Mouse (Mus musculus): ENCODE measurements around the gene Stat3. TPM values are rescaled to one million over a fixed set of nuclear protein-coding genes. Genes with fewer than 3 reads are reported as not detected.

Stat3 gene
- polyA plus RNA-seq, 1 experiment from 2014 or later: 25.6 TPM

DNA sequence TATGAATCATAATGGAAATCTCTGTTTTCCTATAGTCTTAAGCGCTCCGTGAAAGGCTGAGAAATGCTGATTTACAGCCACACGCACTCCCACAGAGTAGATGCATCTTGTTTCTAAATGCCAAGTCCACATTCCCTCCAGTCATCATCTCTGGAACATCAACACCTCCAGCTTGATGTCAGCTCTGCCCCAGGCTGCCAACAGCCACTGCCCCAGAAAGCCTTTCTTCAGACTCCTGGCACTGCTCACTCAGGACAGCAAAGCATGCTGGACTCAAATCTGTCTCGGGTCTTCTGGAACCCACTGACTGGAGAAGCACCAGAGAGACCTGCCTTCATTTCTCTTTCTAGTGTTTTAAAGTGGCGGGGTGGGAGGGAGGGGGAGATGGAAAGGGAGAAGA is 46.9 kb downstream of the Stat3 start:
- DNase-seq (ENCODE audit: low spot score): no peak
- Histone ChIP-seq H3K4me1 (replicated peaks; ENCODE audit: control insufficient read depth, insufficient read depth, low read length) (no peaks in the 10 kb centered on the region), H3K36me3 (ENCODE audit: control insufficient read depth, insufficient read depth, low read length) (no peaks in the 10 kb centered on the region), H3K27me3 (ENCODE audit: control insufficient read depth, insufficient read depth, low read length) (no peaks in the 10 kb centered on the region), H3K9me3 (ENCODE audit: control insufficient read depth, low read length) (no peaks in the 10 kb centered on the region), H3K4me3 (ENCODE audit: low read depth, low read length) (no peak overlapping the region), H3K27ac (ENCODE audit: low read depth, low read length) (no peak overlapping the region), H3K9ac (ENCODE audit: low read depth, low read length) (no peak overlapping the region), H3K4me2 (replicated peaks; ENCODE audit: low read depth, low read length) (no peak overlapping the region)
- 89% methylated on average over 4 of the region's 5 CpGs for WGBS
- ATAC-seq (ENCODE audit: low FRiP score): no peak

DNA sequence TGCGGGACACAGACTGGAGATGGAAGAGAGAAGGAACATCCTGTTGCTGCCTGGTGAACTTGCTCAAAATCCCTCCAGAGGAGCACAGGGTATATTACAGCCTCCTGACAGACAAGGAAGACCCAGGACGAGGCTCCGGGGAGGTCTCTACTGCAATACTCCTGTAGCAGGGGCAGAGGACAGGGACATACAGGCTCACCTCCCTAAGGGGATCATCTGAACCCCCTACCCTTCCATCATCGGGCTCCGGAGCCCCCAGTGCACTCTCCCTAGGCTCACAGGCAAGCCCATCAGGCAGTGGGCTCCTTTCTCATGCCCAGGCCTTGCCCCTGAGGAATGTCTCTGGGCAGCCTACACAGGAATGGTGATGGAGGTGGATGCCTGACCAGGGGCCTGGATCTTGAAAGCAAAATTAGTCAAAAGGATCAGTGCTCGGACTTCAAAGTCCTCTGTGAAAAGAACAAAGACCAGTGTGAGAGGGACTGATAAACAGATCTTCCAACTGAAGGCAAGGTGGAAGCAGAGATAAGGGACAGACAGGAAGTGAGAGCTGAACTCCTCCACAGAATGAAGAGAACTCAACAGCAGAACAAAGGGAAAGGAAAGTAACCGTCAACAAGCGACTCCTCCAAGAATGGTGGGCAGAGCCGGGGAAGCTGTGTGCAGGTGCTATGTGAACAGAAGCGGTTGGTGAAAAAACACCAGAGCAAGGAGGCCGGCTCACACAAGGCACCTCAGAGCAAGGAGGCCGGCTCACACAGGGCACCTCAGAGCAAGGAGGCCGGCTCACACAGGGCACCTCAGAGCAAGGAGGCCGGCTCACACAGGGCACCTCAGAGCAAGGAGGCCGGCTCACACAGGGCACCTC is 47.9 kb downstream of the Stat3 start:
- DNase-seq (ENCODE audit: low spot score): no peak
- no peak overlapping the region for H3K9ac ChIP-seq (ENCODE audit: low read depth, low read length)
- H3K4me1 ChIP-seq (replicated peaks; ENCODE audit: control insufficient read depth, insufficient read depth, low read length): no peaks in the 10 kb centered on the region
- no peaks in the 10 kb centered on the region for H3K9me3 ChIP-seq (ENCODE audit: control insufficient read depth, low read length)
- H3K4me2 ChIP-seq (replicated peaks; ENCODE audit: low read depth, low read length): no peak overlapping the region
- H3K27me3 ChIP-seq (ENCODE audit: control insufficient read depth, insufficient read depth, low read length): no peaks in the 10 kb centered on the region
- WGBS: 66% methylated on average over 15 of the region's 15 CpGs
- H3K36me3 ChIP-seq (ENCODE audit: control insufficient read depth, insufficient read depth, low read length): no peaks in the 10 kb centered on the region
- ATAC-seq (ENCODE audit: low FRiP score): no peak
- H3K4me3 ChIP-seq (ENCODE audit: low read depth, low read length): no peak overlapping the region
- no peak overlapping the region for H3K27ac ChIP-seq (ENCODE audit: low read depth, low read length)

DNA sequence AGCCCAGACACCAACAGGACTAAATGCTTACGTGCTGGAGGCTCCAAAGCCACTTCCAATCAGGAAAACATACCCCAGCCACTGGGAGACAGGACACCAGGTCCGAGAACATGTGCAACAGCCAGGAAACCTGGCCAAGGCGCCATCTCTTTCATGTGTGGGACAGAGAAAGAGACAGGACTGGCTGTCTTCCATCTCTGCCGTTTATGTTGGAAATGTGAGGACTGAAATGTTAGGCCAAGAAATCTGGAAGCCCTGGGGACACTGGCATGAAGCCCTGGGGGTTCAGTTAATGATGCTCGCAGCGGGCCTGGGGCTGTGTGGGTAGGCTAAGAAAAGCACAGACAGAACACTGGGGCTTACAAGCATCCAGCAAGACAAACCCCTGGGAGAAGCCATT is 48.9 kb downstream of the Stat3 start:
- Histone ChIP-seq H3K9me3 (ENCODE audit: control insufficient read depth, low read length) (no peaks in the 10 kb centered on the region), H3K4me1 (replicated peaks; ENCODE audit: control insufficient read depth, insufficient read depth, low read length) (no peaks in the 10 kb centered on the region), H3K27ac (ENCODE audit: low read depth, low read length) (no peak overlapping the region), H3K36me3 (ENCODE audit: control insufficient read depth, insufficient read depth, low read length) (no peaks in the 10 kb centered on the region), H3K4me3 (ENCODE audit: low read depth, low read length) (no peak overlapping the region), H3K4me2 (replicated peaks; ENCODE audit: low read depth, low read length) (no peak overlapping the region), H3K27me3 (ENCODE audit: control insufficient read depth, insufficient read depth, low read length) (no peaks in the 10 kb centered on the region), H3K9ac (ENCODE audit: low read depth, low read length) (no peak overlapping the region)
- DNase-seq (ENCODE audit: low spot score) (no peak), ATAC-seq (ENCODE audit: low FRiP score) (no peak)
- WGBS: 89% methylated on average over 6 of the region's 6 CpGs

DNA sequence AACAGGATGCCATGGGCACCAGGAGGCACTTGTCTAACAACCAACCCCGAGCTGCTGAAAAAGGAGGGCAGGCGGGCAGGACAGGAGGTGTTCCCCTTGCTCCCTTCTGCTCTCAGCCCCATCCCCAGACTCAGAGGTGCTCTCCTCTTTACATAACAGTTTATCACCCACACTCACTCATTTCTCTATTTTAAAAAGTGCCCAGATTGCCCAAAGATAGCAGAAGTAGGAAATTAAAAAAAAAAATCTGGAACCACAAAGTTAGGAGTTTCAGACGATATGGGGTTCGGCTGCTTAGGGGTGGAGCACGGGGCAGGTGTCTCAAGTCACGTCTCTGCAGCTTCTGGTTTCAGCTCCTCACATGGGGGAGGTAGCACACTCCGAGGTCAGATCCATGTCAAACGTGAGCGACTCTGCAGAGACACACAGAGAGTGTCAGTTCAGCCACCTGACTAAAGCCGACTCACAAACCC is 51.0 kb downstream of the Stat3 start:
- Histone ChIP-seq H3K27me3 (ENCODE audit: control insufficient read depth, insufficient read depth, low read length) (no peaks in the 10 kb centered on the region), H3K4me2 (replicated peaks; ENCODE audit: low read depth, low read length) (no peak overlapping the region), H3K9me3 (ENCODE audit: control insufficient read depth, low read length) (no peaks in the 10 kb centered on the region), H3K9ac (ENCODE audit: low read depth, low read length) (no peak overlapping the region), H3K4me1 (replicated peaks; ENCODE audit: control insufficient read depth, insufficient read depth, low read length) (no peaks in the 10 kb centered on the region), H3K27ac (ENCODE audit: low read depth, low read length) (no peak overlapping the region), H3K36me3 (ENCODE audit: control insufficient read depth, insufficient read depth, low read length) (no peaks in the 10 kb centered on the region), H3K4me3 (ENCODE audit: low read depth, low read length) (no peak overlapping the region)
- ATAC-seq (ENCODE audit: low FRiP score): no peak
- WGBS: 76% methylated on average over 10 of the region's 10 CpGs
- DNase-seq (ENCODE audit: low spot score): no peak

DNA sequence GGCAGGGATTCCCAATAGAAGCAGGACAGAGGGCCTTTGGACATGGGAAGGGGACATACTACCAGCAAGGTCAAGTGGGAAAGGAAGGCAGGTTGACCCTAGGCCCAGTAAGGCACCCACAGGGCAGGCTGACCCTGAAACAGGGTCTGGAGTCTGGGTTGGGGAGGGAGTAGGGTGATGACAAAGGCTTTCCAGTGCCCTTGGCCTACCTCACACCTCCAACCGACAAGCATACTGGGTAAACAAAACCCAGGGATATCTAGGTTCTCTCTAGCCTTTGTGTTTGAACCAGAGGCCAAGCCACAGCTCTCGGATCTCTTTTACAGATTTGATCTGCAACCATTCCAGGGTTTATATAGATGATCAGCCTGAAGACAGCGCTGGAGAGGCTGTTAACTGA is 51.6 kb downstream of the Stat3 start:
- WGBS: 74% methylated on average over 3 of the region's 3 CpGs
- no peaks in the 10 kb centered on the region for H3K4me1 ChIP-seq (replicated peaks; ENCODE audit: control insufficient read depth, insufficient read depth, low read length)
- DNase-seq (ENCODE audit: low spot score) (no peak), ATAC-seq (ENCODE audit: low FRiP score) (no peak)
- H3K9ac ChIP-seq (ENCODE audit: low read depth, low read length): no peak overlapping the region
- no peak overlapping the region for H3K27ac ChIP-seq (ENCODE audit: low read depth, low read length)
- no peak overlapping the region for H3K4me3 ChIP-seq (ENCODE audit: low read depth, low read length)
- no peaks in the 10 kb centered on the region for H3K9me3 ChIP-seq (ENCODE audit: control insufficient read depth, low read length)
- H3K36me3 ChIP-seq (ENCODE audit: control insufficient read depth, insufficient read depth, low read length): no peaks in the 10 kb centered on the region
- no peaks in the 10 kb centered on the region for H3K27me3 ChIP-seq (ENCODE audit: control insufficient read depth, insufficient read depth, low read length)
- no peak overlapping the region for H3K4me2 ChIP-seq (replicated peaks; ENCODE audit: low read depth, low read length)

DNA sequence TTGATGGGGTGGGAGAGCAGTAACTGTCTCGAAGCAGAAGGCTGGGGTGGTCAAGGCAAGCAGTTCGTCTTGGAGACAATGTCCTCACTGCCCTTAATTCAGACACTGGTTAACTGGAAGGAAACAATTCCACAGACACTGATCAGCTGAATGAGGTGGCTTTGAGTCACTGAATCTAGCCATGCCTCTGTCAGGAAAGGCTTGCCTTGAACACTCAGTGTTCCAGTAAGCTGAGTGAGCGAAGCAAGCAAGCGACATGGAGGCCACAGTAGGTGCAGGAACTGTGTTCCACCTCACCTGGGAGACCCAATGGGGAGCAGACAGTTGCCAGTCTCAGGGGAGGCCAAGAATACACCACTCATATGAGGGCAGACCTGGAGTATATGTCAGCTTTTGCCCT is 52.1 kb downstream of the Stat3 start:
- no peak for ATAC-seq (ENCODE audit: low FRiP score)
- Histone ChIP-seq H3K4me3 (ENCODE audit: low read depth, low read length) (no peak overlapping the region), H3K36me3 (ENCODE audit: control insufficient read depth, insufficient read depth, low read length) (no peaks in the 10 kb centered on the region), H3K9ac (ENCODE audit: low read depth, low read length) (no peak overlapping the region), H3K27me3 (ENCODE audit: control insufficient read depth, insufficient read depth, low read length) (no peaks in the 10 kb centered on the region), H3K27ac (ENCODE audit: low read depth, low read length) (no peak overlapping the region), H3K9me3 (ENCODE audit: control insufficient read depth, low read length) (no peaks in the 10 kb centered on the region), H3K4me2 (replicated peaks; ENCODE audit: low read depth, low read length) (no peak overlapping the region), H3K4me1 (replicated peaks; ENCODE audit: control insufficient read depth, insufficient read depth, low read length) (no peaks in the 10 kb centered on the region)
- 82% methylated on average over 4 of the region's 4 CpGs for WGBS
- DNase-seq (ENCODE audit: low spot score): no peak

DNA sequence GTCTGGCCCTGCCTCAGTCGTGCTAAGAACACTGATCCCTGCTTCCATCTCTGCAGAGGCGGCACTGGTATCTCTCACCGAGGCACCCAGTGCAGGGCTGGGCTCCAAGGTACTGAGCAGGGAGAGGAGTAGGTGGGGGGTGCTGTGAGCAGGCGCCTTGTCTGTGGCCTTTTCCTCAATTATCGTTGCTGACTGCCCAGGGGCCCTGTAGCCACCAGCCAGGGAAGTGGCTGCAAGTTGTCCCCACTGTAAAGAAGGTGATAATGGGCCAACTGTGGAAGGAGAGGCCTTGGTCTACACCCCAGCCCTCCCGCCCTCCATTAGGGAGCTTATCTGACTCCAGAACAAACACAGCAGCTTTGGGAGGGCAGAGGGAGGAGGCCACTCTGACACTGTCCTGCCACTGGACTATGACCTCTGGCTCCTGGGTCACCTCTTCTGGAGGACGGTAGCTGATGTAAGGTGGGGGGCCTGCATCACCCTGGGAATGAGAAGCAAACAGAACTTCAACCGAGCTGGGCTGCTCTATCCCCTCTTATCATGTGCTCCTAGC is 53.1 kb downstream of the Stat3 start:
- Histone ChIP-seq H3K9ac (ENCODE audit: low read depth, low read length) (no peak overlapping the region), H3K4me3 (ENCODE audit: low read depth, low read length) (no peak overlapping the region), H3K36me3 (ENCODE audit: control insufficient read depth, insufficient read depth, low read length) (no peaks in the 10 kb centered on the region), H3K27ac (ENCODE audit: low read depth, low read length) (no peak overlapping the region), H3K9me3 (ENCODE audit: control insufficient read depth, low read length) (no peaks in the 10 kb centered on the region), H3K27me3 (ENCODE audit: control insufficient read depth, insufficient read depth, low read length) (no peaks in the 10 kb centered on the region), H3K4me1 (replicated peaks; ENCODE audit: control insufficient read depth, insufficient read depth, low read length) (no peaks in the 10 kb centered on the region), H3K4me2 (replicated peaks; ENCODE audit: low read depth, low read length) (no peak overlapping the region)
- WGBS: 60% methylated on average over 8 of the region's 8 CpGs
- DNase-seq (ENCODE audit: low spot score) (no peak), ATAC-seq (ENCODE audit: low FRiP score) (no peak)

DNA sequence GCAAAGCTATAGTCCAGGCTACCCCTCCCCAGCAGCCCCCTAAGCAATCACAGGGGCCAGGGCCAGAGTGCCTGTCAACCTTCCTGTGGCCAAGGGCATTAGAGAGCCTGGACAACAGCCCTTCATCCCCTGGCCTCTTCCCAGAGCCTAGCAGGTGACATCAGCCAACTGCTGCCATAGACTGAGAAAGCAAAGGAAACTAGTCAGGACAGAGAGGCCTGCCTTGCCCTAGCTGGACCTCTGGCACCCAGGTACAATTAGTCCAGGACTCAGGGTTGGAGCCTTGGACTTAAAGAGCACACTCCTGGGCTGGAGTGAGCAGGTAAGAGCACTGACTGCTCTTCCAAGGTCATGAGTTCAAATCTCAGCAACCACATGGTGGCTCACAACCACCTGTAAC is 53.9 kb downstream of the Stat3 start:
- no peaks in the 10 kb centered on the region for H3K9me3 ChIP-seq (ENCODE audit: control insufficient read depth, low read length)
- no peaks in the 10 kb centered on the region for H3K4me1 ChIP-seq (replicated peaks; ENCODE audit: control insufficient read depth, insufficient read depth, low read length)
- no peak overlapping the region for H3K4me3 ChIP-seq (ENCODE audit: low read depth, low read length)
- ATAC-seq (ENCODE audit: low FRiP score): no peak
- H3K27ac ChIP-seq (ENCODE audit: low read depth, low read length): no peak overlapping the region
- no peaks in the 10 kb centered on the region for H3K27me3 ChIP-seq (ENCODE audit: control insufficient read depth, insufficient read depth, low read length)
- no peak for DNase-seq (ENCODE audit: low spot score)
- H3K36me3 ChIP-seq (ENCODE audit: control insufficient read depth, insufficient read depth, low read length): no peaks in the 10 kb centered on the region
- H3K4me2 ChIP-seq (replicated peaks; ENCODE audit: low read depth, low read length): no peak overlapping the region
- no peak overlapping the region for H3K9ac ChIP-seq (ENCODE audit: low read depth, low read length)

DNA sequence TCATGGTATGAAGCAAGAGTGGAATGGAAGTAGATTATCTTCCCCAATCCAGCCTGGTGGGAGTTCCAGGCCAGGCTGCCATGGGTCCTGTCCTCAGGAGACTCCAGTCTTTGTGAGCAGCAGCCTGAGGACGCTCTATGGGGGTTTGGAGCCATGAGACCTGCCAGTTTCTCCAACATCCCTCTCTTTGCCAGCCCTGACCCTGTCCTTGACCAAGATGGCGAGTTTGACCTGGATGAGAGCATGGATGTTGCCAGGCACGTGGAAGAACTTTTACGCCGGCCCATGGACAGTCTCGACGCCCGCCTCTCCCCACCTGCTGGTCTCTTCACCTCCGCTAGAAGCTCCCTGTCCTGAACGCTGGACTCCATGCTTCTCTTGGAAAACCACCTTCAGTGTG is 55.7 kb downstream of the Stat3 start:
- no peaks in the 10 kb centered on the region for H3K27me3 ChIP-seq (ENCODE audit: control insufficient read depth, insufficient read depth, low read length)
- no peaks in the 10 kb centered on the region for H3K36me3 ChIP-seq (ENCODE audit: control insufficient read depth, insufficient read depth, low read length)
- no peaks in the 10 kb centered on the region for H3K4me1 ChIP-seq (replicated peaks; ENCODE audit: control insufficient read depth, insufficient read depth, low read length)
- ATAC-seq (ENCODE audit: low FRiP score) (no peak), DNase-seq (ENCODE audit: low spot score) (no peak)
- WGBS: 96% methylated on average over 10 of the region's 10 CpGs
- H3K4me3 ChIP-seq (ENCODE audit: low read depth, low read length): no peak overlapping the region
- H3K27ac ChIP-seq (ENCODE audit: low read depth, low read length): no peak overlapping the region
- no peaks in the 10 kb centered on the region for H3K9me3 ChIP-seq (ENCODE audit: control insufficient read depth, low read length)
- H3K4me2 ChIP-seq (replicated peaks; ENCODE audit: low read depth, low read length): no peak overlapping the region
- no peak overlapping the region for H3K9ac ChIP-seq (ENCODE audit: low read depth, low read length)

All from hindbrain, embryonic 11.5 days (tissue).